Comparison of ENCODE assay signal across 8 mouse cellular contexts in genomic region chr9:83727462-83728189, GRCm38 (mm10).
DNase-seq lines count a peak whose midpoint lies in the region; TF ChIP-seq lines count a peak whose summit lies in the region.

No protein-coding gene starts in this region.

- no peaks in the 10 kb centered on the region for H3K36me3 ChIP-seq in spleen, adult 2 months (ENCODE audit: control insufficient read depth, insufficient read depth, low read length)
- no peaks in the 10 kb centered on the region for H3K36me3 ChIP-seq in megakaryocyte, embryonic 14.5 days (replicated peaks; ENCODE audit: low read length)

- H3K27ac ChIP-seq in spleen, adult 2 months (ENCODE audit: insufficient read depth, low read length) = no peak overlapping the region
- H3K27ac ChIP-seq in left cerebral cortex, adult 2 months = no peak overlapping the region

- TF ChIP-seq CTCF in spleen, adult 2 months (IDR thresholded peaks at IDR 0.05; ENCODE audit: extremely low read depth, insufficient read depth, insufficient read length, insufficient replicate concordance) = peak; percentile 73; the same call in 1 of the 2 replicates
- TF ChIP-seq CTCF in left cerebral cortex, adult 2 months (IDR thresholded peaks at IDR 0.05) = peak; percentile 89

- peak; percentile 12 to 36 for DNase-seq in spleen, adult 2 months (ENCODE audit: low read depth in 1 of 2, low spot score in 2 of 2)
- DNase-seq in spleen, adult 12 weeks (ENCODE audit: low spot score) = no peak
- peak; percentile 55 to 72 for DNase-seq in cerebellum, postnatal 4 days (ENCODE audit: low spot score in 2 of 2)
- DNase-seq in gastrocnemius, adult 18-20 months (ENCODE audit: low spot score) = peak; percentile 47
- peak; percentile 64 for DNase-seq in induced T-regulatory cell, adult 2 months (ENCODE audit: low read depth)
- DNase-seq in left cerebral cortex, adult 2 months (ENCODE audit: extremely low spot score in 1 of 2, low spot score in 2 of 2) = peak; percentile 77 to 78
- peak; percentile 74 for DNase-seq in right cerebral cortex, postnatal 14 days

- no peaks in the 10 kb centered on the region for H3K9me3 ChIP-seq in megakaryocyte, embryonic 14.5 days

- intact Hi-C loops in left cerebral cortex, adult 2 months (cut with DNase I) = loop anchor here (2.0 kb wide), 1 partner anchor 37 kb away; no protein-coding TSS in a partner anchor

- TF ChIP-seq POLR2A in spleen, adult 2 months (IDR thresholded peaks at IDR 0.05; ENCODE audit: low read depth, low read length) = no peak

- 0 out of 2 replicates have a peak overlapping the region, but pooled peaks have one; percentile 4 for H3K4me3 ChIP-seq in spleen, adult 2 months (ENCODE audit: extremely low read depth, insufficient read depth, insufficient read length)
- H3K4me3 ChIP-seq in left cerebral cortex, adult 2 months = peak overlapping the region; percentile 18; the same call in 1 of the 2 replicates
- H3K4me3 ChIP-seq in megakaryocyte, embryonic 14.5 days (replicated peaks) = peak overlapping the region; percentile 84

- H3K4me1 ChIP-seq in spleen, adult 2 months (ENCODE audit: control insufficient read depth, insufficient read depth, insufficient read length) = no peaks in the 10 kb centered on the region; the same call in 1 of the 2 replicates
- peaks cover 7% of the 10 kb centered on the region for H3K4me1 ChIP-seq in megakaryocyte, embryonic 14.5 days

- no peaks in the 10 kb centered on the region for H3K27me3 ChIP-seq in spleen, adult 2 months (ENCODE audit: control insufficient read depth, insufficient read depth, low read length)
- peaks cover 2% of the 10 kb centered on the region for H3K27me3 ChIP-seq in megakaryocyte, embryonic 14.5 days (replicated peaks)

- 10% methylated on average over 14 of the region's 14 CpGs for WGBS in spleen, adult 2 months

Comparison
In these comparisons a context has a peak if more than half of its experiments do, and no peak if none do; other contexts are left out.
1. H3K4me3 ChIP-seq: peak in every context shown above with its lines; median percentile 84 in megakaryocyte, embryonic 14.5 days; 18 in left cerebral cortex, adult 2 months; 4 in spleen, adult 2 months.